Mouse (Mus musculus): ENCODE measurements around the gene Dclk1. TPM values are rescaled to one million over a fixed set of nuclear protein-coding genes. Genes with fewer than 3 reads are reported as not detected.

Dclk1 gene
- polyA plus RNA-seq, 1 experiment from 2014 or later: 31.3 TPM

GRCm38 (mm10) chr3:55347371-55348025 is 105.3 kb downstream of the Dclk1 start:
- Histone ChIP-seq H3K27me3 (no peaks in the 10 kb centered on the region), H3K36me3 (no peaks in the 10 kb centered on the region), H3K9ac (no peak overlapping the region), H3K27ac (peak overlapping the region; percentile 75), H3K9me3 (replicated peaks) (no peaks in the 10 kb centered on the region), H3K4me2 (peak overlapping the region; percentile 40), H3K4me1 (peaks cover 19% of the 10 kb centered on the region), H3K4me3 (replicated peaks) (no peak overlapping the region)
- WGBS: 29% methylated on average over 16 of the region's 16 CpGs
- ATAC-seq (replicated peaks; ENCODE audit: low FRiP score): peak; percentile 63

GRCm38 (mm10) chr3:55348026-55348390 is 105.8 kb downstream of the Dclk1 start:
- Histone ChIP-seq H3K4me2 (peak overlapping the region; percentile 40), H3K9me3 (replicated peaks) (no peaks in the 10 kb centered on the region), H3K9ac (no peak overlapping the region), H3K27ac (peak overlapping the region; percentile 75), H3K27me3 (no peaks in the 10 kb centered on the region), H3K36me3 (no peaks in the 10 kb centered on the region), H3K4me3 (replicated peaks) (no peak overlapping the region), H3K4me1 (peaks cover 19% of the 10 kb centered on the region)
- WGBS: 84% methylated on average over 5 of the region's 5 CpGs
- ATAC-seq (replicated peaks; ENCODE audit: low FRiP score): no peak

GRCm38 (mm10) chr3:55350194-55350593 is 108.0 kb downstream of the Dclk1 start:
- H3K4me1 ChIP-seq: peaks cover 32% of the 10 kb centered on the region
- ATAC-seq (replicated peaks; ENCODE audit: low FRiP score): no peak
- no peak overlapping the region for H3K9ac ChIP-seq
- H3K9me3 ChIP-seq (replicated peaks): no peaks in the 10 kb centered on the region
- H3K4me3 ChIP-seq (replicated peaks): no peak overlapping the region
- H3K36me3 ChIP-seq: no peaks in the 10 kb centered on the region
- no peak overlapping the region for H3K4me2 ChIP-seq
- WGBS: 85% methylated on average over 2 of the region's 2 CpGs
- no peaks in the 10 kb centered on the region for H3K27me3 ChIP-seq
- no peak overlapping the region for H3K27ac ChIP-seq

GRCm38 (mm10) chr3:55351281-55352052 is 109.3 kb downstream of the Dclk1 start:
- Histone ChIP-seq H3K27ac (no peak overlapping the region), H3K36me3 (no peaks in the 10 kb centered on the region), H3K4me1 (peaks cover 31% of the 10 kb centered on the region), H3K9ac (no peak overlapping the region), H3K4me3 (replicated peaks) (no peak overlapping the region), H3K27me3 (no peaks in the 10 kb centered on the region), H3K9me3 (replicated peaks) (no peaks in the 10 kb centered on the region), H3K4me2 (no peak overlapping the region)
- ATAC-seq (replicated peaks; ENCODE audit: low FRiP score): no peak
- 76% methylated on average over 13 of the region's 13 CpGs for WGBS

GRCm38 (mm10) chr3:55352529-55352928 is 110.4 kb downstream of the Dclk1 start:
- H3K36me3 ChIP-seq: no peaks in the 10 kb centered on the region
- H3K4me1 ChIP-seq: peaks cover 22% of the 10 kb centered on the region
- no peak for ATAC-seq (replicated peaks; ENCODE audit: low FRiP score)
- H3K9ac ChIP-seq: no peak overlapping the region
- no peak overlapping the region for H3K4me3 ChIP-seq (replicated peaks)
- no peak overlapping the region for H3K4me2 ChIP-seq
- H3K27ac ChIP-seq: no peak overlapping the region
- H3K27me3 ChIP-seq: no peaks in the 10 kb centered on the region
- no peaks in the 10 kb centered on the region for H3K9me3 ChIP-seq (replicated peaks)
- WGBS: 85% methylated on average over 14 of the region's 14 CpGs

- Histone ChIP-seq H3K9ac (no peak overlapping the region), H3K4me3 (replicated peaks) (no peak overlapping the region), H3K4me2 (no peak overlapping the region), H3K9me3 (replicated peaks) (no peaks in the 10 kb centered on the region), H3K36me3 (no peaks in the 10 kb centered on the region), H3K27me3 (no peaks in the 10 kb centered on the region), H3K27ac (0 out of 2 replicates have a peak overlapping the region, but pooled peaks have one; percentile 56), H3K4me1 (peaks cover 15% of the 10 kb centered on the region)
- ATAC-seq (replicated peaks; ENCODE audit: low FRiP score): no peak
- WGBS: 89% methylated on average over 9 of the region's 9 CpGs
Measured at GRCm38 (mm10) chr3:55353169-55353568, 111.0 kb downstream of the Dclk1 start.

- peak overlapping the region; percentile 65; the same call in 1 of the 2 replicates for H3K27ac ChIP-seq
- H3K4me2 ChIP-seq: no peak overlapping the region
- H3K4me1 ChIP-seq: peaks cover 15% of the 10 kb centered on the region
- H3K9me3 ChIP-seq (replicated peaks): no peaks in the 10 kb centered on the region
- no peaks in the 10 kb centered on the region for H3K36me3 ChIP-seq
- WGBS: 29% methylated on average over 13 of the region's 13 CpGs
- peak; percentile 59 for ATAC-seq (replicated peaks; ENCODE audit: low FRiP score)
- no peak overlapping the region for H3K4me3 ChIP-seq (replicated peaks)
- H3K27me3 ChIP-seq: no peaks in the 10 kb centered on the region
- no peak overlapping the region for H3K9ac ChIP-seq
Measured at GRCm38 (mm10) chr3:55353909-55354511, 111.8 kb downstream of the Dclk1 start.

DNA sequence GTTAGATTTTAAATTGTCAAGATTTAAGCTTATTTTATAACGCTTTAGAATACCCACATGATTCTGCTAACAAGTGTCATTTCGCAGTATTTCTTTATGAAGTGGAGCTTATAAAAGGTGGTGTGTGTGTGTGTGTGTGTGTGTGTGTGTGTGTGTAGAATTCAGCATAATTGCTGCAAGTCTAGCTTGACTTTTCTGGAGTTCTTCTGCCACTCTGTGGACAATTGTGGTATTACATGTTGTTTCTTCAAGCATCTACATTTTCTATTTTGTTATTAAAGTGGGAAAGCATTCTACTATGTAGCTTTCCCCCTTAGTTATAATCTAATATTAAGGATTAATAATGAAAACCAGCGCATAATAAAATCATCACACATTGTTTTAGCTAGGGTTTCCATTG is 112.6 kb downstream of the Dclk1 start:
- no peaks in the 10 kb centered on the region for H3K36me3 ChIP-seq

DNA sequence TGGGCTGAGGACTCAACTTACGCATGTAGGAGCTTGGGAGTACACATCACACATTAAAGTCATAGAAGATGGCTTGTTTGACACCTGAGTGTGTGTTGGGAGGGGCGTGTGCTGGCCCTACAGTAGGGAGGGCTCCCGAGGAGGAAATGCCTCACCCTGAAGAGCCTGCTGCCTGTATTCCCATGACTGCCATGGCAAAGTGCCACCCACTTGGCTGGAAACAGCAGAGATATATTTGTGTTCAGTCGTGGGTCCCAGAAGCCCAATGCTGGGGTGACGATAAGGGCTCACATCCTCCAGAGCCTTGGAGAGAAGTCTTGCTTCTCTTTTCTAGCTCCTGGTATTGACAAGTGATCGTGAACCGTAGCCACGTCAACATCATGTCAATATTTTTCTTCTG is 116.3 kb downstream of the Dclk1 start:
- no peak overlapping the region for H3K9ac ChIP-seq
- WGBS: 85% methylated on average over 8 of the region's 8 CpGs
- peaks cover 10% of the 10 kb centered on the region for H3K4me1 ChIP-seq
- H3K27ac ChIP-seq: no peak overlapping the region
- ATAC-seq (replicated peaks; ENCODE audit: low FRiP score): no peak
- no peaks in the 10 kb centered on the region for H3K36me3 ChIP-seq
- no peak overlapping the region for H3K4me2 ChIP-seq
- H3K9me3 ChIP-seq (replicated peaks): no peaks in the 10 kb centered on the region
- no peaks in the 10 kb centered on the region for H3K27me3 ChIP-seq
- no peak overlapping the region for H3K4me3 ChIP-seq (replicated peaks)

More for the DNA sequence above, 112.6 kb downstream of the Dclk1 start:
- ATAC-seq (replicated peaks; ENCODE audit: low FRiP score): no peak
- H3K9me3 ChIP-seq (replicated peaks): no peaks in the 10 kb centered on the region
- H3K9ac ChIP-seq: no peak overlapping the region
- 0 out of 2 replicates have a peak overlapping the region, but pooled peaks have one; percentile 65 for H3K27ac ChIP-seq
- no peaks in the 10 kb centered on the region for H3K27me3 ChIP-seq
- no peak overlapping the region for H3K4me2 ChIP-seq
- H3K4me1 ChIP-seq: peaks cover 15% of the 10 kb centered on the region
- no peak overlapping the region for H3K4me3 ChIP-seq (replicated peaks)
- 19% methylated on average over 3 of the region's 3 CpGs for WGBS

DNA sequence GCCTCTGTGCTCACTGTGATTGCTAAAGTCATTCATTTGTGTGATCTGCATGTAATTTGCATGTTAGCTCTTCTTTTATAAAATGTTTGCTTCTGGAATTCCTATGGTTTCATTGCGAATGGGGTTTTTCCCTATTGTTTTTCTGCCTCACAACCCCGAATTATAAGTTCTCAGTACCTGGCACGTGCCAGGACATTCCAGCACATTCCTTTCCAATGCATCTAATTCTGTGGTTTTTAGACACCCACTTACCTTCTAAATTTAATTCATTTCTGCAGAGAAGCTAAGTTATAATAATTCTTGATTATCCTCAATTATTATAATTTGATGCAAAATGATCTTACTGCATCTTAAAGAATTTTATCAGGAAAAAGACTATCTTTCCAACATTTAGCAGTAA is 118.7 kb downstream of the Dclk1 start:
- no peaks in the 10 kb centered on the region for H3K9me3 ChIP-seq (replicated peaks)
- no peaks in the 10 kb centered on the region for H3K27me3 ChIP-seq
- 93% methylated on average over 3 of the region's 3 CpGs for WGBS
- ATAC-seq (replicated peaks; ENCODE audit: low FRiP score): no peak
- H3K4me2 ChIP-seq: no peak overlapping the region
- H3K4me1 ChIP-seq: no peaks in the 10 kb centered on the region
- no peaks in the 10 kb centered on the region for H3K36me3 ChIP-seq
- H3K4me3 ChIP-seq (replicated peaks): no peak overlapping the region
- H3K9ac ChIP-seq: no peak overlapping the region
- no peak overlapping the region for H3K27ac ChIP-seq

DNA sequence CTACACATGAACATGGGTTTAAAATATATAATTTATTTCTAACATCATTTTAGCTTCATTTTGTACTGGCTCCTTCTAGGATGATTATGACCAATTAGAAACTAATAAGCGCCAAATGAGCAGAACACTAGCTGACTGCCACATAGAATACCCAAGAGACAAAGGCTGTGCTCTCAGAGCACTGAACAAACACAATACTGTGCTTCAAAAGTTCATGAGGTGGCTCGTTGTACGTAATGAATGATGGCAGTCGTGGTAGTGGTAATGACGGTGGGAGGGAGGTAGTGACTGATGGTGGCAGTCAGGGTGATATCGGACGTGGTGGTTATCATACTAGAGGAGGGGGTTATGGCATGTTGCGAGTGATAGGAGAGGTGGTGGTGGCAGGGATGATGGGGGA is 125.0 kb downstream of the Dclk1 start:
- Histone ChIP-seq H3K4me3 (replicated peaks) (no peak overlapping the region), H3K27me3 (no peaks in the 10 kb centered on the region), H3K4me1 (no peaks in the 10 kb centered on the region), H3K9ac (no peak overlapping the region), H3K4me2 (no peak overlapping the region), H3K9me3 (replicated peaks) (no peaks in the 10 kb centered on the region), H3K27ac (no peak overlapping the region), H3K36me3 (no peaks in the 10 kb centered on the region)
- 90% methylated on average over 8 of the region's 8 CpGs for WGBS
- ATAC-seq (replicated peaks; ENCODE audit: low FRiP score): no peak

DNA sequence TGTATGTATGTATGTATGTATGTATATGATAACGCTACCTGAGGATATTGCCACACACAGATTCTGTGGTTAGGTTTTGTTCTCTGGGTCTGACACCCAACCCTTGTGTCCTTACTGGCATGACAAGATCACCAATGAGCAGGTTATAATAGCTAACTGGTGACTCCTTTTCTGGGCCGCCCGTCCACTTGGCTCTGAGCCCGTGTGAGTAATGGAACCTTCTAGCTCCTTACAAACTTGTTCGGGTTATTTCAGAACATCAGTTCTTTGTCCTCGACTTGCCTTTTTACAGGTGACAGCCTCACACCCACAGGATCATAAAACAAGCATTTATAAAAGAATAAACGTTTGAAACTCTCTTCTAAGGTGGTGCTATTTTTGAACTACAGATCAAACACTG is 127.0 kb downstream of the Dclk1 start:
- no peak overlapping the region for H3K27ac ChIP-seq
- ATAC-seq (replicated peaks; ENCODE audit: low FRiP score): no peak
- H3K36me3 ChIP-seq: no peaks in the 10 kb centered on the region
- H3K4me1 ChIP-seq: no peaks in the 10 kb centered on the region
- no peak overlapping the region for H3K9ac ChIP-seq
- 73% methylated on average over 7 of the region's 7 CpGs for whole genome bisulfite sequencing
- no peak overlapping the region for H3K4me2 ChIP-seq
- no peaks in the 10 kb centered on the region for H3K9me3 ChIP-seq (replicated peaks)
- H3K4me3 ChIP-seq (replicated peaks): no peak overlapping the region
- no peaks in the 10 kb centered on the region for H3K27me3 ChIP-seq
